Mouse (Mus musculus): ENCODE measurements around the gene Ak6. TPM values are rescaled to one million over a fixed set of nuclear protein-coding genes. Genes with fewer than 3 reads are reported as not detected.
A peak's percentile ranks its signal among the peaks of the same experiment; 100 is the strongest.

The Ak6 gene
- polyA plus RNA-seq, 1 experiment from 2014 or later: 344 TPM

GRCm38 (mm10) chr13:100612251-100612650, 38.5 kb upstream of the Ak6 start:
- DNase-seq (no peak), ATAC-seq (ENCODE audit: low FRiP score, low TSS enrichment) (no peak)
- no peak overlapping the region for H3K4me3 ChIP-seq (replicated peaks; ENCODE audit: low read depth, low read length)
- 0 out of 2 replicates have a peak, but pooled peaks cover 3% of the 10 kb centered on the region for H3K4me1 ChIP-seq (ENCODE audit: control insufficient read depth, insufficient read depth, low read length)
- WGBS: 92% methylated on average over 10 of the region's 10 CpGs
- H3K27ac ChIP-seq (replicated peaks; ENCODE audit: low read depth, low read length): no peak overlapping the region
- H3K4me2 ChIP-seq (ENCODE audit: low read length): no peak overlapping the region
- no peaks in the 10 kb centered on the region; the same call in 1 of the 2 replicates for H3K27me3 ChIP-seq (ENCODE audit: control insufficient read depth, insufficient read depth, low read length)
- 0 out of 2 replicates have a peak, but pooled peaks cover 5% of the 10 kb centered on the region for H3K9me3 ChIP-seq (ENCODE audit: control insufficient read depth, low read length)
- H3K36me3 ChIP-seq (ENCODE audit: control insufficient read depth, insufficient read depth, low read length): peaks cover 4% of the 10 kb centered on the region
- H3K9ac ChIP-seq (replicated peaks; ENCODE audit: low read length): no peak overlapping the region

GRCm38 (mm10) chr13:100612903-100613302, 37.9 kb upstream of the Ak6 start:
- Histone ChIP-seq H3K4me2 (ENCODE audit: low read length) (no peak overlapping the region), H3K4me1 (ENCODE audit: control insufficient read depth, insufficient read depth, low read length) (0 out of 2 replicates have a peak, but pooled peaks cover 3% of the 10 kb centered on the region), H3K27me3 (ENCODE audit: control insufficient read depth, insufficient read depth, low read length) (peaks cover 4% of the 10 kb centered on the region; the same call in 1 of the 2 replicates), H3K4me3 (replicated peaks; ENCODE audit: low read depth, low read length) (no peak overlapping the region), H3K9me3 (ENCODE audit: control insufficient read depth, low read length) (0 out of 2 replicates have a peak, but pooled peaks cover 1% of the 10 kb centered on the region), H3K36me3 (ENCODE audit: control insufficient read depth, insufficient read depth, low read length) (peaks cover 10% of the 10 kb centered on the region), H3K9ac (replicated peaks; ENCODE audit: low read length) (no peak overlapping the region), H3K27ac (replicated peaks; ENCODE audit: low read depth, low read length) (no peak overlapping the region)
- 59% methylated on average over 2 of the region's 2 CpGs for WGBS
- ATAC-seq (ENCODE audit: low FRiP score, low TSS enrichment) (no peak), DNase-seq (no peak)

- Histone ChIP-seq H3K4me3 (replicated peaks; ENCODE audit: low read depth, low read length) (peak within 1 kb of the TSS; percentile 48), H3K9ac (replicated peaks; ENCODE audit: low read length) (peak within 1 kb of the TSS; percentile 64), H3K27ac (replicated peaks; ENCODE audit: low read depth, low read length) (no peak within 1 kb of the TSS), H3K4me2 (ENCODE audit: low read length) (peak within 1 kb of the TSS; percentile 81), H3K27me3 (ENCODE audit: control insufficient read depth, insufficient read depth, low read length) (peaks cover 4% of the 10 kb centered on the region; the same call in 1 of the 2 replicates), H3K9me3 (ENCODE audit: control insufficient read depth, low read length) (no peaks in the 10 kb centered on the region), H3K4me1 (ENCODE audit: control insufficient read depth, insufficient read depth, low read length) (0 out of 2 replicates have a peak, but pooled peaks cover 3% of the 10 kb centered on the region), H3K36me3 (ENCODE audit: control insufficient read depth, insufficient read depth, low read length) (peaks cover 35% of the 10 kb centered on the region)
- WGBS: 3% methylated on average over 77 of the region's 77 CpGs
- ATAC-seq (ENCODE audit: low FRiP score, low TSS enrichment) (peak; percentile 50; the same call in 1 of the 2 replicates), DNase-seq (peak; percentile 55)
These were observed 34.3 kb upstream of the Ak6 start, which contains the start of gene Marveld2 for GRCm38 (mm10) chr13:100616181-100617087. TSS of gene Marveld2 (minus strand) at chr13:100616971.

GRCm38 (mm10) chr13:100617583-100617982, 33.2 kb upstream of the Ak6 start:
- Histone ChIP-seq H3K27me3 (ENCODE audit: control insufficient read depth, insufficient read depth, low read length) (peaks cover 4% of the 10 kb centered on the region; the same call in 1 of the 2 replicates), H3K4me3 (replicated peaks; ENCODE audit: low read depth, low read length) (no peak overlapping the region), H3K4me1 (ENCODE audit: control insufficient read depth, insufficient read depth, low read length) (0 out of 2 replicates have a peak, but pooled peaks cover 3% of the 10 kb centered on the region), H3K4me2 (ENCODE audit: low read length) (no peak overlapping the region), H3K9ac (replicated peaks; ENCODE audit: low read length) (no peak overlapping the region), H3K9me3 (ENCODE audit: control insufficient read depth, low read length) (no peaks in the 10 kb centered on the region), H3K27ac (replicated peaks; ENCODE audit: low read depth, low read length) (no peak overlapping the region), H3K36me3 (ENCODE audit: control insufficient read depth, insufficient read depth, low read length) (peaks cover 46% of the 10 kb centered on the region)
- DNase-seq (no peak), ATAC-seq (ENCODE audit: low FRiP score, low TSS enrichment) (no peak)
- WGBS: 78% methylated on average over 13 of the region's 13 CpGs

GRCm38 (mm10) chr13:100622241-100622640, 28.5 kb upstream of the Ak6 start:
- peaks cover 4% of the 10 kb centered on the region; the same call in 1 of the 2 replicates for H3K27me3 ChIP-seq (ENCODE audit: control insufficient read depth, insufficient read depth, low read length)
- ATAC-seq (ENCODE audit: low FRiP score, low TSS enrichment): no peak
- no peak overlapping the region for H3K9ac ChIP-seq (replicated peaks; ENCODE audit: low read length)
- no peak for DNase-seq
- no peak overlapping the region for H3K4me3 ChIP-seq (replicated peaks; ENCODE audit: low read depth, low read length)
- 90% methylated on average over 4 of the region's 4 CpGs for WGBS
- no peaks in the 10 kb centered on the region for H3K9me3 ChIP-seq (ENCODE audit: control insufficient read depth, low read length)
- H3K27ac ChIP-seq (replicated peaks; ENCODE audit: low read depth, low read length): no peak overlapping the region
- peaks cover 78% of the 10 kb centered on the region for H3K36me3 ChIP-seq (ENCODE audit: control insufficient read depth, insufficient read depth, low read length)
- no peak overlapping the region for H3K4me2 ChIP-seq (ENCODE audit: low read length)
- no peaks in the 10 kb centered on the region for H3K4me1 ChIP-seq (ENCODE audit: control insufficient read depth, insufficient read depth, low read length)

- no peaks in the 10 kb centered on the region for H3K4me1 ChIP-seq (ENCODE audit: control insufficient read depth, insufficient read depth, low read length)
- no peak overlapping the region for H3K27ac ChIP-seq (replicated peaks; ENCODE audit: low read depth, low read length)
- H3K27me3 ChIP-seq (ENCODE audit: control insufficient read depth, insufficient read depth, low read length): no peaks in the 10 kb centered on the region
- WGBS: 98% methylated on average over 3 of the region's 3 CpGs
- no peak overlapping the region for H3K4me2 ChIP-seq (ENCODE audit: low read length)
- no peak overlapping the region for H3K4me3 ChIP-seq (replicated peaks; ENCODE audit: low read depth, low read length)
- no peaks in the 10 kb centered on the region for H3K9me3 ChIP-seq (ENCODE audit: control insufficient read depth, low read length)
- no peak for ATAC-seq (ENCODE audit: low FRiP score, low TSS enrichment)
- peaks cover 79% of the 10 kb centered on the region for H3K36me3 ChIP-seq (ENCODE audit: control insufficient read depth, insufficient read depth, low read length)
- H3K9ac ChIP-seq (replicated peaks; ENCODE audit: low read length): no peak overlapping the region
- no peak for DNase-seq
These were observed 16.6 kb upstream of the Ak6 start for GRCm38 (mm10) chr13:100634106-100634691.

- ATAC-seq (ENCODE audit: low FRiP score, low TSS enrichment): no peak
- Histone ChIP-seq H3K9ac (replicated peaks; ENCODE audit: low read length) (no peak overlapping the region), H3K27ac (replicated peaks; ENCODE audit: low read depth, low read length) (no peak overlapping the region), H3K4me1 (ENCODE audit: control insufficient read depth, insufficient read depth, low read length) (no peaks in the 10 kb centered on the region), H3K9me3 (ENCODE audit: control insufficient read depth, low read length) (no peaks in the 10 kb centered on the region), H3K4me3 (replicated peaks; ENCODE audit: low read depth, low read length) (no peak overlapping the region), H3K27me3 (ENCODE audit: control insufficient read depth, insufficient read depth, low read length) (no peaks in the 10 kb centered on the region), H3K4me2 (ENCODE audit: low read length) (no peak overlapping the region), H3K36me3 (ENCODE audit: control insufficient read depth, insufficient read depth, low read length) (peaks cover 85% of the 10 kb centered on the region)
- no peak for DNase-seq
- WGBS: 94% methylated on average over 4 of the region's 4 CpGs
These were observed 8.1 kb upstream of the Ak6 start for GRCm38 (mm10) chr13:100642471-100643209.

- WGBS: 95% methylated on average over 8 of the region's 8 CpGs
- Histone ChIP-seq H3K27ac (replicated peaks; ENCODE audit: low read depth, low read length) (no peak overlapping the region), H3K4me1 (ENCODE audit: control insufficient read depth, insufficient read depth, low read length) (peaks cover 5% of the 10 kb centered on the region; the same call in 1 of the 2 replicates), H3K9ac (replicated peaks; ENCODE audit: low read length) (no peak overlapping the region), H3K4me3 (replicated peaks; ENCODE audit: low read depth, low read length) (no peak overlapping the region), H3K9me3 (ENCODE audit: control insufficient read depth, low read length) (no peaks in the 10 kb centered on the region), H3K36me3 (ENCODE audit: control insufficient read depth, insufficient read depth, low read length) (peaks cover 42% of the 10 kb centered on the region), H3K27me3 (ENCODE audit: control insufficient read depth, insufficient read depth, low read length) (no peaks in the 10 kb centered on the region), H3K4me2 (ENCODE audit: low read length) (no peak overlapping the region)
- DNase-seq (no peak), ATAC-seq (ENCODE audit: low FRiP score, low TSS enrichment) (no peak)
These were observed 2.6 kb upstream of the Ak6 start for GRCm38 (mm10) chr13:100648223-100648622.
